Mouse (Mus musculus) C2C12 (cell line): ENCODE results near the gene 1700102P08Rik.

Experiments
- CTCF ChIP-seq: IDR thresholded peaks from one replicate; pipeline ENCODE4 v1.5.1; 2011; ENCODE audit not compliant: control insufficient read depth, insufficient read depth, insufficient read length
- MAX ChIP-seq: IDR thresholded peaks from one replicate; pipeline ENCODE4 v1.6.1; 2011; ENCODE audit warnings: mild to moderate bottlenecking, control low read depth
- MYOD1 ChIP-seq: IDR thresholded peaks from one replicate; pipeline ENCODE4 v1.6.1; 2011; ENCODE audit warnings: low read depth; ENCODE audit not compliant: control insufficient read depth, insufficient read length

DNA sequence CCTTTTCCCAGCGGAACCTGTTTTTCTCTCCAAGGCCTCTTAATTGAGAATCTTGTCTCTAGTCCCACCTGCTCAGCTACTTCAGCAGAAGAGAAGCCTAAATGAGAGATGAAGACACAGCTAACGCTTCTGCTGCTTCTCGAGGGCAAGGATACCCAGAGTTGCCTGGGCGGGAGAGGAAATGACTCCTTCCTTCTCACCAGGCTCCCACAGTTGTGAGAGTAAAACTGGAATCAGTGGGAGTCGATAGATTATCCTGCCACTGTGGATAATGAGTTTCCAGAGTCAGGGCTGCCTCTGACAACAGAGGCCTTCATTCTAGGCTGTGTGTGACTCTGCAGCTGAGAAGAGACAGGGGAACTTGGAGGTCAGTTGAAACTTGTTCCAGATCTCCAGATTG lies 47.9 kb downstream of the 1700102P08Rik start:
- TF ChIP-seq CTCF (no peak), MAX (no peak), MYOD1 (no peak)
